Mouse (Mus musculus) G1E (cell line): ENCODE data around the gene H6pd.

Source experiments
- CTCF ChIP-seq: IDR thresholded peaks from 2 replicates; pipeline ENCODE4 v1.5.1; 2012; ENCODE audit warnings: low read depth, low read length, inconsistent platforms, mixed read lengths
- GATA1 ChIP-seq: IDR thresholded peaks from 2 replicates; pipeline ENCODE4 v1.6.1; 2012; ENCODE audit warnings: borderline replicate concordance, low read length, inconsistent platforms, mixed read lengths
- POLR2AphosphoS5 ChIP-seq: IDR thresholded peaks from 2 replicates; pipeline ENCODE4 v1.6.1; 2012; ENCODE audit warnings: low read depth, low read length, inconsistent platforms; ENCODE audit not compliant: insufficient replicate concordance
- TAL1 ChIP-seq: conservative IDR thresholded peaks from 2 replicates; pipeline ENCODE4 v1.6.1; 2012; ENCODE audit warnings: low read depth, low read length, inconsistent platforms, mixed read lengths

DNA sequence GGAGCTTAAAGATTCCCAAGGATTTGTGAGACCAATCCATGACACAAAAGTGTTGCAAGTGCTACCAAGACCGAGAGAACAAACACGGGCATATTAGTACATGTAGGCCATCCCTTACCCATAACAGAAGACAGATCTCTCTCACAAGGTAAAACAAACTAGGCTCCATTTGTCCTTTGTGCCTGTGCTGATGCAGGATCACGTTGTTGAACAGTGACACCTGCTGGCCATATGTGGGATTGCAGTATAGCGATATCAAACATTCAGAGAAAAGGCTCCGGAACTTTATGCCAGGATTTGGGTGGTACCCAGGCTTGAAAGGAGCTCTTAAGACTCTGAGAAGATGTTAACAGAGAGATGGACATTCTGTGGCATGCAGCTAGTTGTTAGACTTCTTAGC is 50.3 kb downstream of the H6pd start:
- TF ChIP-seq CTCF (peak; percentile 66), GATA1 (no peak), TAL1 (no peak), POLR2AphosphoS5 (no peak)
